Mouse (Mus musculus): ENCODE measurements around the gene C2cd6.

DNA sequence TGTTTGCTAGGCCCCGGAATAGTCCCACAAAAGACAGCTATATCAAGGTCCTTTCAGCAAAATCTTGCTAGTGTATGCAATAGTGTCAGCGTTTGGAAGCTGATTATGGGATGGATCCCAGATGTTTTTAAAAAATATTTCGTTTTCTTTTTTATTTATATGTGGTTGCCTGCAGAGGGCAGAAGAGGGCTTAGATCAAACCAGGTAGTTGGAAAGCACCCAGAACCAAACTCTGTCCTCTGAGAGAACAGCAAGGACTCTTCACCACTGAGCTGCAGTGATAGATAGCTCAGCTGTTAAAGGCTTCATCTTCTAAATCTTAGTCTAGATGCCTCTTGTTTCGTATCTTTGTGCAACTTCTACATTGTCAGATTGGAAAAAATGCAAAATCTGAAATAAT is 85.5 kb downstream of the C2cd6 start:
- TF ChIP-seq CTCF (IDR thresholded peaks at IDR 0.05; ENCODE audit: extremely low read depth, insufficient read depth, low read length) = 0 out of 2 replicates have a peak, but pooled peaks have one; percentile 14
- no peak for TF ChIP-seq POLR2A (IDR thresholded peaks at IDR 0.05; ENCODE audit: extremely low read depth, insufficient read depth, low read length)
